Mouse (Mus musculus): ENCODE data around the gene Minos1.

Gene Minos1

GRCm38 (mm10) chr4:139095406-139095805 is 35.5 kb downstream of the Minos1 start:
- DNase-seq (ENCODE audit: extremely low spot score): no peak

GRCm38 (mm10) chr4:139093196-139093530 is 37.8 kb downstream of the Minos1 start:
- no peak for DNase-seq (ENCODE audit: extremely low spot score)

- DNase-seq (ENCODE audit: extremely low spot score): no peak
These were observed 38.3 kb downstream of the Minos1 start, which contains the start of gene Nbl1 for GRCm38 (mm10) chr4:139092356-139093195. Nbl1 (minus strand) TSS chr4:139092993.

- peak; percentile 62 for DNase-seq (ENCODE audit: extremely low spot score)
These were observed 39.2 kb downstream of the Minos1 start for GRCm38 (mm10) chr4:139091478-139092355.

- no peak for DNase-seq (ENCODE audit: extremely low spot score)
These were observed 39.8 kb downstream of the Minos1 start for GRCm38 (mm10) chr4:139091066-139091465.

- no peak for DNase-seq (ENCODE audit: extremely low spot score)
These were observed 40.5 kb downstream of the Minos1 start for GRCm38 (mm10) chr4:139090303-139090940.

GRCm38 (mm10) chr4:139088982-139089671 is 41.8 kb downstream of the Minos1 start:
- DNase-seq (ENCODE audit: extremely low spot score): no peak

GRCm38 (mm10) chr4:139086984-139087383 is 43.9 kb downstream of the Minos1 start:
- DNase-seq (ENCODE audit: extremely low spot score): no peak

- DNase-seq (ENCODE audit: extremely low spot score): peak; percentile 80
These were observed 44.9 kb downstream of the Minos1 start for GRCm38 (mm10) chr4:139086037-139086436.

GRCm38 (mm10) chr4:139085337-139085736 is 45.6 kb downstream of the Minos1 start:
- no peak for DNase-seq (ENCODE audit: extremely low spot score)

- DNase-seq (ENCODE audit: extremely low spot score): peak; percentile 47
These were observed 47.9 kb downstream of the Minos1 start for GRCm38 (mm10) chr4:139082790-139083564.

- DNase-seq (ENCODE audit: extremely low spot score): no peak
These were observed 49.5 kb downstream of the Minos1 start for GRCm38 (mm10) chr4:139081270-139081931.

GRCm38 (mm10) chr4:139080259-139080658 is 50.7 kb downstream of the Minos1 start:
- DNase-seq (ENCODE audit: extremely low spot score): no peak

GRCm38 (mm10) chr4:139079439-139079838 is 51.5 kb downstream of the Minos1 start:
- DNase-seq (ENCODE audit: extremely low spot score): no peak

- DNase-seq (ENCODE audit: extremely low spot score): no peak
These were observed 52.2 kb downstream of the Minos1 start for GRCm38 (mm10) chr4:139078726-139079125.

GRCm38 (mm10) chr4:139078313-139078712 is 52.6 kb downstream of the Minos1 start:
- DNase-seq (ENCODE audit: extremely low spot score): no peak

- no peak for DNase-seq (ENCODE audit: extremely low spot score)
These were observed 55.0 kb downstream of the Minos1 start for GRCm38 (mm10) chr4:139075915-139076314.

GRCm38 (mm10) chr4:139075041-139075711 is 55.7 kb downstream of the Minos1 start, which contains the start of gene Htr6:
Htr6 (minus strand) TSS chr4:139075570.
- DNase-seq (ENCODE audit: extremely low spot score): no peak

- DNase-seq (ENCODE audit: extremely low spot score): no peak
These were observed 56.9 kb downstream of the Minos1 start for GRCm38 (mm10) chr4:139074060-139074459.

GRCm38 (mm10) chr4:139068287-139068686 is 62.6 kb downstream of the Minos1 start:
- no peak for DNase-seq (ENCODE audit: extremely low spot score)

Measured in embryo, embryonic 9.5 days (tissue).